Mouse (Mus musculus) neural tube, embryonic 13.5 days (tissue): ENCODE measurements around the gene Dph1. TPM values are rescaled to one million over a fixed set of nuclear protein-coding genes. Genes with fewer than 3 reads are reported as not detected.

ENCODE experiments used
- ATAC-seq: fragments of 200-750 bp; cut with Nextera tagmentation; 2 replicates; pipeline ENCODE4 v1.8.0; 2017; ENCODE audit warnings: low read depth, mild to moderate bottlenecking, moderate TSS enrichment, moderate library complexity
- H3K27ac ChIP-seq: fragments of 300-500 bp; sonication (generic); replicated peaks from 2 replicates; pipeline ENCODE4 v1.5.1; 2015; ENCODE audit warnings: moderate library complexity, mild to moderate bottlenecking, inconsistent platforms
- H3K27me3 ChIP-seq: fragments of 300-500 bp; sonication (generic); 2 replicates; pipeline ENCODE4 v1.6.1; 2015; ENCODE audit warnings: mild to moderate bottlenecking, inconsistent platforms
- H3K36me3 ChIP-seq: fragments of 300-500 bp; sonication (generic); 2 replicates; pipeline ENCODE4 v1.6.1; 2015; ENCODE audit warnings: mild to moderate bottlenecking, inconsistent platforms
- H3K4me1 ChIP-seq: fragments of 300-500 bp; sonication (generic); replicated peaks from 2 replicates; pipeline ENCODE4 v1.6.1; 2015; ENCODE audit warnings: inconsistent platforms
- H3K4me2 ChIP-seq: fragments of 300-500 bp; sonication (generic); 2 replicates; pipeline ENCODE4 v1.6.1; 2015; ENCODE audit warnings: inconsistent platforms, mild to moderate bottlenecking, moderate library complexity
- H3K4me3 ChIP-seq: fragments of 300-500 bp; sonication (generic); 2 replicates; pipeline ENCODE4 v1.5.1; 2015; ENCODE audit warnings: mild to moderate bottlenecking, inconsistent platforms
- H3K9ac ChIP-seq: fragments of 300-500 bp; sonication (generic); 2 replicates; pipeline ENCODE4 v1.6.1; 2015; ENCODE audit warnings: moderate library complexity, mild to moderate bottlenecking, inconsistent platforms
- H3K9me3 ChIP-seq: fragments of 300-500 bp; sonication (generic); 2 replicates; pipeline ENCODE4 v1.6.1; 2016; ENCODE audit warnings: inconsistent platforms
- WGBS: fragments of 180-500 bp; shearing (Covaris S2); methylation state at CpG from one replicate; pipeline ENCODE4 v1.1.7; 2015; 5-methylcytosine and 5-hydroxymethylcytosine counted together
- polyA plus RNA-seq: library from polyadenylated mRNA; unstranded; fragments of >200 nt; fragmentation: Nextera tagmentation; extraction: Ambion mirVana; gene quantifications from 2 replicates; pipeline ENCODE4 v1.2.1, GENCODE M21; 2015

Dph1 gene
- polyA plus RNA-seq, 1 experiment from 2014 or later: 15.0 TPM

GRCm38 (mm10) chr11:75152603-75153557 lies 38.2 kb downstream of the Dph1 start:
- H3K9ac ChIP-seq: no peak overlapping the region
- H3K4me1 ChIP-seq: peaks cover 35% of the 10 kb centered on the region
- H3K27me3 ChIP-seq: no peaks in the 10 kb centered on the region
- no peak overlapping the region for H3K4me2 ChIP-seq
- 82% methylated on average over 18 of the region's 18 CpGs for WGBS
- H3K9me3 ChIP-seq: no peaks in the 10 kb centered on the region
- H3K4me3 ChIP-seq: no peak overlapping the region
- H3K36me3 ChIP-seq: peaks cover 17% of the 10 kb centered on the region
- no peak for ATAC-seq
- H3K27ac ChIP-seq: peak overlapping the region; percentile 49

DNA sequence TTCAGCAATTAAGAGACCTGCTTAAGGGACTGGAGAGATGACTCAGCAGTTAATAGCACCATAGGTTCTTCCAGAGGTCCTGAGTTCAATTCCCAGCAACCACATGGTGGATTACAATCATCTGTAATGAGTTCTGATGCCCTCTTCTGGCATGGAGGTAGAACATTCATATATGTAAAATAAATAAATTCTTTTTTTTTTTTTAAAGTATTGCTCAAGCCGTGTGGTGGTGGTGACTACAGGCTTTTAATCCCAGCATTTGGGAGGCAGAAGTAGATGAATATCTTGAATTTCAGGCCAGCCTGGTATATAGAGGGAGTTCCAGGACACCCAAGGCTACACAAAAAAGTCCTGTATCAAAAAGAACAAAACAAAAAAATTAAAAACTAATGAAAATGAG lies 40.7 kb downstream of the Dph1 start:
- no peak for ATAC-seq
- Histone ChIP-seq H3K4me1 (peaks cover 37% of the 10 kb centered on the region), H3K27ac (no peak overlapping the region), H3K4me2 (no peak overlapping the region), H3K9me3 (no peaks in the 10 kb centered on the region), H3K9ac (no peak overlapping the region), H3K4me3 (no peak overlapping the region), H3K36me3 (peaks cover 11% of the 10 kb centered on the region), H3K27me3 (no peaks in the 10 kb centered on the region)
- WGBS: 95% methylated on average over 1 of the region's 1 CpGs

- H3K27ac ChIP-seq: peak overlapping the region; percentile 93
- ATAC-seq: no peak
- no peak overlapping the region for H3K4me2 ChIP-seq
- WGBS: 86% methylated on average over 11 of the region's 11 CpGs
- peaks cover 27% of the 10 kb centered on the region for H3K36me3 ChIP-seq
- H3K4me3 ChIP-seq: no peak overlapping the region
- no peaks in the 10 kb centered on the region for H3K9me3 ChIP-seq
- H3K9ac ChIP-seq: no peak overlapping the region
- H3K27me3 ChIP-seq: no peaks in the 10 kb centered on the region
- peaks cover 39% of the 10 kb centered on the region for H3K4me1 ChIP-seq
Observed at GRCm38 (mm10) chr11:75148332-75149035, 42.6 kb downstream of the Dph1 start.

GRCm38 (mm10) chr11:75147846-75148168 lies 43.2 kb downstream of the Dph1 start:
- peak overlapping the region; percentile 93 for H3K27ac ChIP-seq
- H3K9me3 ChIP-seq: no peaks in the 10 kb centered on the region
- H3K9ac ChIP-seq: peak overlapping the region; percentile 54; the same call in 1 of the 2 replicates
- ATAC-seq: peak; percentile 85
- peaks cover 39% of the 10 kb centered on the region for H3K4me1 ChIP-seq
- no peaks in the 10 kb centered on the region for H3K27me3 ChIP-seq
- H3K36me3 ChIP-seq: peaks cover 34% of the 10 kb centered on the region
- H3K4me2 ChIP-seq: 0 out of 2 replicates have a peak overlapping the region, but pooled peaks have one; percentile 7
- WGBS: 24% methylated on average over 3 of the region's 3 CpGs
- no peak overlapping the region for H3K4me3 ChIP-seq

GRCm38 (mm10) chr11:75147106-75147845 lies 43.8 kb downstream of the Dph1 start:
- ATAC-seq: peak; percentile 92
- Histone ChIP-seq H3K27me3 (no peaks in the 10 kb centered on the region), H3K4me1 (peaks cover 39% of the 10 kb centered on the region), H3K9me3 (no peaks in the 10 kb centered on the region), H3K4me2 (0 out of 2 replicates have a peak overlapping the region, but pooled peaks have one; percentile 7), H3K27ac (peak overlapping the region; percentile 93), H3K36me3 (peaks cover 37% of the 10 kb centered on the region), H3K4me3 (no peak overlapping the region), H3K9ac (peak overlapping the region; percentile 54)
- WGBS: 11% methylated on average over 11 of the region's 11 CpGs

- H3K4me3 ChIP-seq: no peak overlapping the region
- H3K4me1 ChIP-seq: peaks cover 52% of the 10 kb centered on the region
- ATAC-seq: no peak
- H3K27ac ChIP-seq: 0 out of 2 replicates have a peak overlapping the region, but pooled peaks have one; percentile 49
- no peak overlapping the region for H3K9ac ChIP-seq
- H3K36me3 ChIP-seq: peaks cover 37% of the 10 kb centered on the region
- H3K9me3 ChIP-seq: no peaks in the 10 kb centered on the region
- no peaks in the 10 kb centered on the region for H3K27me3 ChIP-seq
- no peak overlapping the region for H3K4me2 ChIP-seq
- WGBS: 84% methylated on average over 2 of the region's 2 CpGs
Observed at GRCm38 (mm10) chr11:75145841-75146240, 45.2 kb downstream of the Dph1 start.

DNA sequence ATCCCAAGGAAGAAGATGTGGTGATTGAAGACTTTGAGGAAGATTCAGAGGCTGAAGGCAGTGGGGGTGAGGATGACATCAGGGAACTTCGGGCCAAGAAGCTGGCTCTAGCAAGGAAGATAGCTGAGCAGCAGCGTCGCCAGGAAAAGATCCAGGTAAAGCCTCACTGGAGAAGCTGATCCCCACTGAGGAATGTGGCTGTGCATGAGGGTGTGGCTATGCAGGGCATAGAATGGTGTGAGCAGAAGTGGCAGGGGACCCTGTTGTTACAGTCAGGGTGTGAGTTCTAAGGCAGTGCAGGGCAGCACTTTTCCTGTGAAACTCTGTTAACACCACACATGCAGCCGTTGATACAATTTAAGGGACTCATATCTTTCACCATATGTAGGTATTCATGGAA lies 48.3 kb downstream of the Dph1 start:
- peaks cover 32% of the 10 kb centered on the region for H3K36me3 ChIP-seq
- H3K27ac ChIP-seq: no peak overlapping the region
- H3K27me3 ChIP-seq: no peaks in the 10 kb centered on the region
- H3K4me1 ChIP-seq: peaks cover 66% of the 10 kb centered on the region
- WGBS: 88% methylated on average over 4 of the region's 4 CpGs
- H3K9ac ChIP-seq: no peak overlapping the region
- no peak for ATAC-seq
- no peak overlapping the region for H3K4me3 ChIP-seq
- no peak overlapping the region for H3K4me2 ChIP-seq
- no peaks in the 10 kb centered on the region for H3K9me3 ChIP-seq

DNA sequence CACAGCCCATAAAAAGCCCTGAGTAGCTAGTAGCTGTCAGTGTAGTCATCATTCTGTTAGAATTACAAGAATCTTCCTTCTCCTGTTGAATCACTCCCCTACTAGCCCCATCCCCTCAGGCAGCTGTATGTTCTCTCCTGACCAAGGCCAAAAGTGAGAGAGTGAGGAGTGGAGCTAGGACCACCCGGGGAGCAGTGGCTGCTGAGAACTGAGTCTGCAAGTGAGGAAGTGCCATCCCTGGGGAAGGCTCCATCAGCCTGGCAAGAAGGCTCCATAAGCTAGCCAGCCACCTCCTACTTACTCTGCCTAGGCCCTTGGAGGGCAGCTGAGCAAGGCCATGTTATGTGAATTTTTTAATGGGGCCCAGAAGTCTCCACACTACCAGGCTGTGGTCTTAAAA lies 49.1 kb downstream of the Dph1 start:
- Histone ChIP-seq H3K27ac (peak overlapping the region; percentile 59), H3K4me2 (no peak overlapping the region), H3K4me1 (peaks cover 62% of the 10 kb centered on the region), H3K9me3 (no peaks in the 10 kb centered on the region), H3K27me3 (no peaks in the 10 kb centered on the region), H3K4me3 (no peak overlapping the region), H3K36me3 (peaks cover 32% of the 10 kb centered on the region), H3K9ac (no peak overlapping the region)
- 59% methylated on average over 1 of the region's 1 CpGs for WGBS
- no peak for ATAC-seq

GRCm38 (mm10) chr11:75141038-75141437 lies 50.0 kb downstream of the Dph1 start:
- H3K27ac ChIP-seq: 0 out of 2 replicates have a peak overlapping the region, but pooled peaks have one; percentile 59
- WGBS: 80% methylated on average over 3 of the region's 3 CpGs
- H3K9me3 ChIP-seq: no peaks in the 10 kb centered on the region
- no peak overlapping the region for H3K4me3 ChIP-seq
- no peaks in the 10 kb centered on the region for H3K27me3 ChIP-seq
- no peak overlapping the region for H3K9ac ChIP-seq
- peaks cover 59% of the 10 kb centered on the region for H3K4me1 ChIP-seq
- H3K36me3 ChIP-seq: peaks cover 32% of the 10 kb centered on the region
- no peak for ATAC-seq
- no peak overlapping the region for H3K4me2 ChIP-seq

- no peaks in the 10 kb centered on the region for H3K9me3 ChIP-seq
- no peak overlapping the region for H3K9ac ChIP-seq
- H3K27ac ChIP-seq: peak overlapping the region; percentile 59
- H3K4me1 ChIP-seq: peaks cover 57% of the 10 kb centered on the region
- no peak overlapping the region for H3K4me3 ChIP-seq
- WGBS: 72% methylated on average over 5 of the region's 5 CpGs
- H3K36me3 ChIP-seq: peaks cover 27% of the 10 kb centered on the region
- H3K4me2 ChIP-seq: no peak overlapping the region
- ATAC-seq: no peak
- H3K27me3 ChIP-seq: no peaks in the 10 kb centered on the region
Observed at GRCm38 (mm10) chr11:75140431-75140830, 50.6 kb downstream of the Dph1 start.

- Histone ChIP-seq H3K36me3 (peaks cover 19% of the 10 kb centered on the region), H3K4me1 (peaks cover 62% of the 10 kb centered on the region), H3K9me3 (no peaks in the 10 kb centered on the region), H3K27me3 (no peaks in the 10 kb centered on the region), H3K4me2 (no peak overlapping the region), H3K4me3 (no peak overlapping the region), H3K9ac (no peak overlapping the region), H3K27ac (peak overlapping the region; percentile 59)
- WGBS: 38% methylated on average over 11 of the region's 11 CpGs
- ATAC-seq: peak; percentile 64
Observed at GRCm38 (mm10) chr11:75139122-75139963, 51.7 kb downstream of the Dph1 start.
